Mouse (Mus musculus) CD4-positive helper T cell, adult 2 months (primary cell): ENCODE results near the gene Vmn1r236.

Experiments used
- DNase-seq: peaks from one replicate; pipeline ENCODE4 v3.0.0-alpha.2; 2012; ENCODE audit warnings: low read depth, missing footprints, low spot score

Gene Vmn1r236

GRCm38 (mm10) chr17:21282642-21283041 lies at the start of gene Vmn1r236:
Vmn1r236 (plus strand) TSS chr17:21282942.
- no peak for DNase-seq

GRCm38 (mm10) chr17:21256111-21256510 lies 26.6 kb upstream of the Vmn1r236 start, which contains the start of gene Vmn1r235:
Vmn1r235 (plus strand) TSS chr17:21256411.
- DNase-seq, result no peak

GRCm38 (mm10) chr17:21272103-21272502 lies 10.6 kb upstream of the Vmn1r236 start:
- DNase-seq, result peak; percentile 78

- DNase-seq, result peak; percentile 17
These were observed 1.7 kb downstream of the Vmn1r236 start for GRCm38 (mm10) chr17:21284395-21284794.

- DNase-seq, result no peak
These were observed 7.0 kb downstream of the Vmn1r236 start for GRCm38 (mm10) chr17:21289695-21290094.

- DNase-seq, result no peak
These were observed 28.8 kb downstream of the Vmn1r236 start, which contains the start of gene Vmn1r237 for GRCm38 (mm10) chr17:21311565-21311964. Vmn1r237 (plus strand) TSS chr17:21311865.
